Mouse (Mus musculus): ENCODE results near the gene Morn1. TPM values are rescaled to one million over a fixed set of nuclear protein-coding genes. Genes with fewer than 3 reads are reported as not detected.

Morn1 gene
- total RNA-seq, 1 experiment from 2014 or later, result 2.6 TPM

- ATAC-seq (replicated peaks; ENCODE audit: low read depth, poor library complexity, severe bottlenecking), result no peak
Observed at GRCm38 (mm10) chr4:155113766-155114410, 27.5 kb downstream of the Morn1 start.

DNA sequence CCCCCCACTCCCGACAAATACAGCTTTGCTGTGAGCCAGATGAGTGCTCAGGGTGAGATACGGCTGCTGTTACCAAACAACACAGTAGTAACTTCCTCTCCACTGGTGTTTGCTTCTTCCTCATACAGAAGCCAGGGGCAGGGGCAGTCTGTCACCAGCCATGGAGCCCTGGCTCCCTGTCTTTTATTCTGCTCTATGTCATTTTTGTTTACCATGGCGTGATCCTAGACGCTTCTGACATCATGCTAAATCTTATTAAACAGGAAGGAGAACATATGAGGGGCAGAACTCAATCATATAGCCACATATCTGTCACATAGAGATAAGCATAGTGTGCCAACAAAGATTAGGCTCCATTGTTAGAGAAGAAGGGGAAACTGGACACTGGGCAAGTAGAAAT, 30.2 kb downstream of the Morn1 start:
- ATAC-seq (replicated peaks; ENCODE audit: low read depth, poor library complexity, severe bottlenecking), result peak; percentile 78

- ATAC-seq (replicated peaks; ENCODE audit: low read depth, poor library complexity, severe bottlenecking), result peak; percentile 57
Observed at GRCm38 (mm10) chr4:155117396-155117978, 31.1 kb downstream of the Morn1 start.

GRCm38 (mm10) chr4:155118278-155118677, 31.9 kb downstream of the Morn1 start:
- ATAC-seq (replicated peaks; ENCODE audit: low read depth, poor library complexity, severe bottlenecking), result no peak

GRCm38 (mm10) chr4:155120038-155120437, 33.7 kb downstream of the Morn1 start:
- ATAC-seq (replicated peaks; ENCODE audit: low read depth, poor library complexity, severe bottlenecking), result no peak

DNA sequence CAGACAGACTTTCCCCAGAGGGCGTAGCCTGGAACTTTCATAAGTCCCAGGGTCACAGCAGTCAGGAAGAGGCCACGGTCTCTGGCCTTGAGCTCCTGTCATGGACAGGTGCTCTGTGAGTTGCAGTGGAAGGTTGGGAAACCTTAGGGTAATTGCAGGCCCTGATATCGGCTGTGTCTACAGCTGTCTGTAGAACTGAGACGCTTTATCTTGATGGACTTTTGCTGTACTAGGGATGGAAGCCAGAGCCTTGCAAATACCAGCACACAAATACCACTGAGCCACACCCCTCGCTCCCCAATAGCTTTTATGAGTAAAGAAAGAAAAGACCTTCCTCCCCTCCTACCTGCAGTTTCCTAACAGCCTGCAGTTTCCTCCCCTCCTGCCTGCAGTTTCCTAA, 34.2 kb downstream of the Morn1 start:
- ATAC-seq (replicated peaks; ENCODE audit: low read depth, poor library complexity, severe bottlenecking), result no peak

DNA sequence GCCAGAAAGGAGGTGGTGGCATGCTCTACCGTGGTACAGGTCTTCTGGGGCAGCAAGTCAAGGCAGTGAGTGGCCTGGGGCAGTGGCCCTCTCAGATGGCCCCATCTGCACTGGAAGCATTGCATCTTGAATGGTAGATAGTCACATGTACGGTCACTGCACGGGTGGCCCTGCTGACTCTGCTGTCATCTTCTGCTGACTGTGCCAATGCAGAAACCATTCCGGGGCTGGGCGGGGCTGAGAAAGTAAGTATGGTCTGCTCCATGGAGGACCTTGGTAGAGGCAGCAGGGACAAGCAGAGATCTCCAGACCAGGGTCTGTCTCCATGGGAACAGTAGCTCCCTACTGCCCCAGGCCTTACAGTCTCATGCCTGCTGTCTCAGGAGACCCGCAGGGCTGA, 34.8 kb downstream of the Morn1 start:
- ATAC-seq (replicated peaks; ENCODE audit: low read depth, poor library complexity, severe bottlenecking), result no peak

- no peak for ATAC-seq (replicated peaks; ENCODE audit: low read depth, poor library complexity, severe bottlenecking)
Observed at GRCm38 (mm10) chr4:155121915-155122443, 35.6 kb downstream of the Morn1 start.

- no peak for ATAC-seq (replicated peaks; ENCODE audit: low read depth, poor library complexity, severe bottlenecking)
Observed at GRCm38 (mm10) chr4:155122444-155123040, 36.2 kb downstream of the Morn1 start.

- ATAC-seq (replicated peaks; ENCODE audit: low read depth, poor library complexity, severe bottlenecking), result no peak
Observed at GRCm38 (mm10) chr4:155123868-155124534, 37.6 kb downstream of the Morn1 start.

GRCm38 (mm10) chr4:155125310-155125709, 38.9 kb downstream of the Morn1 start:
- ATAC-seq (replicated peaks; ENCODE audit: low read depth, poor library complexity, severe bottlenecking), result no peak

- ATAC-seq (replicated peaks; ENCODE audit: low read depth, poor library complexity, severe bottlenecking), result no peak
Observed at GRCm38 (mm10) chr4:155126194-155126593, 39.8 kb downstream of the Morn1 start.

DNA sequence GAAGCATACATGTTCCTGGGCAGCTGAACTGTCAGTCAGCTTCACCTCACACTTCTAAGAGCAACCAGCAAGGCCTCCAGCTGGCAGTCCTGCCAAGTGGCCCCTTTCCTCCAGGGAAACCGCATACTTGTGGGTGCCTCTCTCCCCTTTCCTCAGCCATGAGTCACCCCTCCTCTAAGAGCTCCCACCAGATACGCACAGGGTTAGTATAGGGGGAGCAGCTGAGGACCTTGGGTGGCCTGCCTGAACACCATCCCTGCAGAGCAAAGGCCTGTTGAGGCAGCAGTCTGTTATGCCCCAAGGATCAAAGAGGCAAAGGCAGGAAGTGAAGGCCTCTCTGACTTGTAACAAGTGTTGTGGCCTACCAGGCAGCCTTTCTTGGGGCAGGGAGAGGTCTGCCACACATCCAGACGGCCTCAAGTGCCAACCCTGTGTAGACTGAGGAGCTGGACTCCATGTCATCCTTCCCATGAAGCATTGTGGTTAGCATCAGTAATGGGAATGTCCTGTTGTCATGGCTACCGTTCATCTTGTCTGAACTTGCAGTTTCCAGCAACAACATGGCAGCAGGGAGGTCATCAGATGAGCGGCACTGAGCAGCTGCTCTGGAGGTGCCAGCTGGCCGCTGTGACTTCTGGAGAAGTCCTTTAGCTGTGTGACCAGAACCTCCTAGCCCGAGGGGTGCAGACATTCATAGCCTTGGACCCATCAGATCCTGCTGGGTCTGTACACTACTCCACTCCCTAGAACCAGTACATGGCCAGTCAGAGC, 40.4 kb downstream of the Morn1 start:
- ATAC-seq (replicated peaks; ENCODE audit: low read depth, poor library complexity, severe bottlenecking), result peak; percentile 88

- ATAC-seq (replicated peaks; ENCODE audit: low read depth, poor library complexity, severe bottlenecking), result no peak
Observed at GRCm38 (mm10) chr4:155128411-155128810, 42.0 kb downstream of the Morn1 start.

DNA sequence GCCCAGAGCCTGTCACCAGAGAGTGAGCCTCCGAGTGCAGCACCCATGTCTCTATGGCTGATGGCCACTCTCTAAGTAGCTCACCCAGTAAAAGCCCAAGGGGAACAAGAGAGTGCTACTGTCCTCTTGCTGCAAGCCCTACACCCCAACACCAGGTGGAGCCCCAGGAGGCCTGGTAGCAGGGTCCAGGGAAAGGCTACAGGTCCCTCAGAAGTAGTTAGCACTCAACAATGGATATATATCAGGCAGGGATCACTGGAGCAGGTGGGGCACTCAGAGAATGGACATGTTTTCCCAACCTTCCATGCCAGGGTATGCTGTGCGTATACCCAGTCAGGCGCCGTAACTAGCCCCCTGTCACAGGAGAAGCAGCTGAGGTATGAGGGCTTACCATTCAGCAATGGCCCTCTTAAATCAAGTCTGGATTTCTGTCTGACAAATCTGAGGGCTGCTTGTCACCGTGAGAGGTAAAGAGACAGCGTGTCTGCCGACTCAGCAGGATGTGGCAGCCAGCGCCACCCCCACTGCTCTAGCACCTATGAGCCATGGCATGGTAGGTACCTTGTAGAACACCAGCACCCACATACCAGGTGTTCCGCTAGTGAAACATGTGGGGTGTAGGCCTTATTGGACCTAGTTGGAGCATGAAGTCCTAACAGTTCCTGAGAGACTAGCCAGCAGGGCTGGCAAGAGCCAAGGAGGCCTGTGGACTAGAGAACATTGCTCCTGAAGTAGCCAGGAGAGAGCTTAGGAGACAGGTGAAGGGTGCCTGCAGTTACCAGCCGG, 42.9 kb downstream of the Morn1 start:
- no peak for ATAC-seq (replicated peaks; ENCODE audit: low read depth, poor library complexity, severe bottlenecking)

DNA sequence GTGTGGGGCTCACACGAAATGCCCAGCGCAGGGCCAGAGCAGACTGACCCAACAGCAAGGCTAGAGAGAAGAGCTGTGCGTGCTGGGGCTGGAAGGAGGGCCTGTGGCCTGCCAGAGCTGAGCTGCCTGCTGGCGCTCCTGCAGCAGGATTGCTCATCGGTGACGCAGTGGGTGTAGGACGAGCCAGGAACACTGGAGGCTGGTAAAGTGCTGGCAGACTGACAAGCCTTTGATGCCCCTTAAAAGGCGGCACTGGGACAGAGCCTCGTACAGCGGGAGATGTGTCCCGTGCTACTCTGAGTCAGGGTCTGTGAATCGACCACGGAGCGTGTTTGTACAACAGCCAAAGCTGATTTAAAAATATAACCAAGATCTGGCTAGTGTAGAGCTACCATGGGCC, 43.6 kb downstream of the Morn1 start:
- ATAC-seq (replicated peaks; ENCODE audit: low read depth, poor library complexity, severe bottlenecking), result no peak

DNA sequence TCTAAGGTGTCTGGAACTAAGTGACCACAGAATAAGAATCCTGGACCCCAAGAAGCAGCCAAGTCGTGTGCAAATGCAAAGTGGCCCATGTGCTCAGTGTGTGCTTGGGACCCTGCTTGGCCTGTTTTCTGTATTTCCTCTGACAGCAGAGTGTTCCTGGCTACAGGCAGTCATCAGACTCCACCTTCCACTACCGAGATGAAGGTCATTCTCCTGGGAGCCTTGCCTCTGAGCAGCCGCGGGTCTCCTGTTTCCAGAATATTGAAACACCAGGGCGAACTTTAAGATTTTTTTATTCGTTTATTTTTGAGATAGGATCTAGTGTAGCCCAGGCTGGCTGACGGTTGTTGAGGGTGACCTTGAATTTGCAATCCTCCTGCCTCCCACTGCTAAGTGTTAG, 44.2 kb downstream of the Morn1 start:
- no peak for ATAC-seq (replicated peaks; ENCODE audit: low read depth, poor library complexity, severe bottlenecking)

DNA sequence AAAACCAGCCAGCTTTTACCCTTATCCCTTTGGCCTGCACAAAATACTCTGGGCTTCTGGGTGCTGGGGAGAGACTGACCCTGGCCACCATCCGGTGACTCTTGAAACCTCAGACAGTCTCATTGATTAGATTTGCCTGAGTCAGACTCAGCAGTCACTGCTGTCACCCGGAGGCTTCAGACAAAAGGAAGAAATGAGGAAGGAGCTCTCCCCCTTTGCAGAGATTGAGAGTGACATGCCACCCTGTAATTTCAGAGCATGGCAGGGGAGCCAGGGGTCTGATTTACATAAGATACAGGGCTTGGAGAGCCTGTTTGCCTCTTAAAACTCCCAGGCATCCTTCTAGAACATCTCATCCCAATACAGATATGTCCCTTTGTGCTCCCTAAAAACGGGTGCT, 46.8 kb downstream of the Morn1 start:
- peak; percentile 22; the same call in 1 of the 2 replicates for ATAC-seq (replicated peaks; ENCODE audit: low read depth, poor library complexity, severe bottlenecking)

- no peak for ATAC-seq (replicated peaks; ENCODE audit: low read depth, poor library complexity, severe bottlenecking)
Observed at GRCm38 (mm10) chr4:155133658-155134417, 47.5 kb downstream of the Morn1 start.
